Mouse (Mus musculus) thymus, adult 2 months (tissue): ENCODE data around the gene Ccnl2. TPM values are rescaled to one million over a fixed set of nuclear protein-coding genes. Genes with fewer than 3 reads are reported as not detected.

ENCODE experiments used
- DNase-seq: peaks from one replicate; pipeline ENCODE4 v3.0.0; 2021
- H3K27ac ChIP-seq: fragments of 200-500 bp; 2 replicates; pipeline ENCODE4 v1.5.1; 2012; ENCODE audit warnings: low read length, control low read depth; ENCODE audit not compliant: control insufficient read depth, insufficient read depth
- H3K27me3 ChIP-seq: fragments of 200-500 bp; 2 replicates; pipeline ENCODE4 v1.6.1; 2012; ENCODE audit warnings: mild to moderate bottlenecking, low read length, moderate library complexity, mixed read lengths; ENCODE audit not compliant: control insufficient read depth, insufficient read depth
- H3K36me3 ChIP-seq: fragments of 200-500 bp; 2 replicates; pipeline ENCODE4 v1.6.1; 2012; ENCODE audit warnings: mild to moderate bottlenecking, low read length, moderate library complexity; ENCODE audit not compliant: control insufficient read depth, insufficient read depth
- H3K4me1 ChIP-seq: fragments of 200-500 bp; replicated peaks from 2 replicates; pipeline ENCODE4 v1.6.1; 2012; ENCODE audit warnings: low read length; ENCODE audit not compliant: control insufficient read depth, insufficient read depth
- H3K4me3 ChIP-seq: fragments of 200-500 bp; 2 replicates; pipeline ENCODE4 v1.5.1; 2012; ENCODE audit warnings: mild to moderate bottlenecking, low read length, control low read depth, moderate library complexity; ENCODE audit not compliant: control insufficient read depth, insufficient read depth
- CTCF ChIP-seq: fragments of 200-500 bp; IDR thresholded peaks from 2 replicates; pipeline ENCODE4 v1.5.1; 2012; ENCODE audit warnings: mild to moderate bottlenecking, control low read depth, low read length, moderate library complexity, borderline replicate concordance; ENCODE audit not compliant: control insufficient read depth, poor library complexity, insufficient read depth; ENCODE audit errors: extremely low read depth
- POLR2A ChIP-seq: fragments of 200-500 bp; IDR thresholded peaks from 2 replicates; pipeline ENCODE4 v1.6.1; 2012; ENCODE audit warnings: mild to moderate bottlenecking, low read length, control low read depth, moderate library complexity; ENCODE audit not compliant: control insufficient read depth, poor library complexity, insufficient read depth; ENCODE audit errors: extremely low read depth
- WGBS: fragments of 180-500 bp; shearing (Covaris S2); methylation state at CpG from one replicate; pipeline ENCODE4 v1.1.7; 2018; 5-methylcytosine and 5-hydroxymethylcytosine counted together
- polyA plus RNA-seq: library from polyadenylated mRNA; depleted of rRNA; stranded (reverse); fragments of >200 nt; gene quantifications from 2 replicates; pipeline ENCODE4 v1.2.3, GENCODE M21; 2012

Gene Ccnl2
- polyA plus RNA-seq, 1 experiment: 145 TPM

GRCm38 (mm10) chr4:155833234-155833633, 20.9 kb downstream of the Ccnl2 start:
- Histone ChIP-seq H3K36me3 (0 out of 2 replicates have a peak, but pooled peaks cover 4% of the 10 kb centered on the region), H3K27me3 (no peaks in the 10 kb centered on the region), H3K4me1 (peaks cover 21% of the 10 kb centered on the region), H3K4me3 (no peak overlapping the region), H3K27ac (no peak overlapping the region)
- TF ChIP-seq POLR2A (no peak), CTCF (no peak)
- WGBS: 89% methylated on average over 4 of the region's 4 CpGs
- no peak for DNase-seq

GRCm38 (mm10) chr4:155833836-155834235, 21.5 kb downstream of the Ccnl2 start:
- H3K27ac ChIP-seq: no peak overlapping the region

GRCm38 (mm10) chr4:155837404-155838010, 25.2 kb downstream of the Ccnl2 start:
- H3K27ac ChIP-seq: no peak overlapping the region
- no peak for DNase-seq
- TF ChIP-seq POLR2A (no peak), CTCF (no peak)
- H3K27me3 ChIP-seq: no peaks in the 10 kb centered on the region
- peaks cover 26% of the 10 kb centered on the region for H3K4me1 ChIP-seq
- no peak overlapping the region for H3K4me3 ChIP-seq
- 0 out of 2 replicates have a peak, but pooled peaks cover 4% of the 10 kb centered on the region for H3K36me3 ChIP-seq
- 29% methylated on average over 11 of the region's 11 CpGs for WGBS

More at GRCm38 (mm10) chr4:155833836-155834235, 21.5 kb downstream of the Ccnl2 start:
- Histone ChIP-seq H3K4me3 (no peak overlapping the region), H3K36me3 (0 out of 2 replicates have a peak, but pooled peaks cover 4% of the 10 kb centered on the region), H3K27me3 (no peaks in the 10 kb centered on the region), H3K4me1 (peaks cover 21% of the 10 kb centered on the region)
- 46% methylated on average over 2 of the region's 2 CpGs for WGBS
- TF ChIP-seq POLR2A (no peak), CTCF (peak; percentile 64; the same call in 1 of the 2 replicates)
- peak; percentile 63 for DNase-seq

- DNase-seq: no peak
- Histone ChIP-seq H3K36me3 (no peaks in the 10 kb centered on the region), H3K4me1 (peaks cover 24% of the 10 kb centered on the region), H3K27ac (no peak overlapping the region), H3K27me3 (no peaks in the 10 kb centered on the region), H3K4me3 (no peak overlapping the region)
- 82% methylated on average over 8 of the region's 8 CpGs for WGBS
- TF ChIP-seq POLR2A (no peak), CTCF (no peak)
Measured at GRCm38 (mm10) chr4:155838187-155839153, 26.2 kb downstream of the Ccnl2 start.

- peak within 1 kb of the TSS; percentile 39; the same call in 1 of the 2 replicates for H3K4me3 ChIP-seq
- 83% methylated on average over 16 of the region's 16 CpGs for WGBS
- DNase-seq: no peak
Measured at GRCm38 (mm10) chr4:155839483-155839910, 27.2 kb downstream of the Ccnl2 start, which contains the start of gene Mxra8. Gene Mxra8, plus strand, starts transcription at chr4:155839680.

More at GRCm38 (mm10) chr4:155839483-155839910, 27.2 kb downstream of the Ccnl2 start, which contains the start of gene Mxra8:
- no peak for TF ChIP-seq POLR2A
- Histone ChIP-seq H3K36me3 (no peaks in the 10 kb centered on the region), H3K27ac (no peak within 1 kb of the TSS), H3K27me3 (no peaks in the 10 kb centered on the region), H3K4me1 (peaks cover 21% of the 10 kb centered on the region)
